Comparison of ENCODE assay signal across 1 mouse cellular context in the genomic region with DNA sequence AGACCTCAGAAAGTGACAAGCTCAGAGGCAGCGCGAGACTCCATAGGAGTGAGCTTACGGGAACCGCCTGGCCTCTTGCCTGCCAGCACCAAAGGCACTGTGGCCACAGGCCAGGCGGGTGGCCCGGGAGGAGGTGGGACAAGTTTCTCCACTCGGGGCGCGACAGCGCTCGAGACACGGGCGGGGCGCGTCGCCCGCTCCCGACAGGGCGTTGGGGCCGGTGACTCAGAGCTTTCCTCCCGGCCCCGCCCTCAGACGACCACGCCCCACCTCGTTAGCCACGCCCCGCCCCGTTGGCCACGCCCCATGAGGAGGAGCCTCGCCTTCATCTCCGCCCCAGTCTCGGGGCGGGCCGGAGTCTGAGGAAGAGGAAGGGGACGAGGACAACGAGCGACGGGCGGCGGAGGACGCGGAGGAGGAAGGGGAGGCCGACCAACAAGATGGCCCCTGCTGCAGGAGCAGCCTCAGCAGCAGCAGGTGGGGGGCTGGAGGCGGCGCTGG.
TF ChIP-seq lines count a peak whose summit lies in the region.

Gene Rc3h1, plus strand, starts transcription at position 362 of the 501 bp plus-strand sequence.

TF ChIP-seq in MEL, 35 proteins besides CTCF, POLR2A, EP300 and RAD21 (continued from another document):
- TF ChIP-seq USF1 (IDR thresholded peaks at IDR 0.05; ENCODE audit: low read depth, low read length) (no peak; the same call in 1 of the 2 replicates), GABPA (IDR thresholded peaks at IDR 0.05; ENCODE audit: low read depth, low read length) (no peak), ZKSCAN1 (IDR thresholded peaks at IDR 0.05; ENCODE audit: low read depth, low read length) (no peak), E2F4 (IDR thresholded peaks at IDR 0.05; ENCODE audit: borderline replicate concordance, low read depth, low read length) (no peak), CHD1 (IDR thresholded peaks at IDR 0.05; ENCODE audit: low read depth, low read length) (no peak), RCOR1 (IDR thresholded peaks at IDR 0.05; ENCODE audit: low read depth, low read length) (no peak), SIN3A (IDR thresholded peaks at IDR 0.05; ENCODE audit: low read length) (no peak; the same call in 1 of the 2 replicates), ZNF384 (IDR thresholded peaks at IDR 0.05; ENCODE audit: low read depth, low read length) (no peak), POLR2AphosphoS5 (IDR thresholded peaks at IDR 0.05; ENCODE audit: borderline replicate concordance, low read depth, low read length) (no peak), ETS1 (IDR thresholded peaks at IDR 0.05; ENCODE audit: low read depth, low read length) (no peak)
